Mouse (Mus musculus) neural tube, embryonic 14.5 days (tissue): Measurements from ENCODE around the gene Ajm1. TPM values are rescaled to one million over a fixed set of nuclear protein-coding genes. Genes with fewer than 3 reads are reported as not detected.

Experiments used
- ATAC-seq: fragments of 200-750 bp; cut with Nextera tagmentation; 2 replicates; pipeline ENCODE4 v1.8.0; 2017; ENCODE audit warnings: low read depth, mild to moderate bottlenecking, moderate TSS enrichment, moderate library complexity
- H3K27ac ChIP-seq: fragments of 300-500 bp; sonication (generic); 2 replicates; pipeline ENCODE4 v1.5.1; 2014; ENCODE audit warnings: low read depth, mild to moderate bottlenecking, control low read depth, low read length, moderate library complexity, mixed read lengths
- H3K27me3 ChIP-seq: fragments of 300-500 bp; sonication (generic); 2 replicates; pipeline ENCODE4 v1.6.1; 2014; ENCODE audit warnings: low read length; ENCODE audit not compliant: control insufficient read depth, insufficient read depth
- H3K36me3 ChIP-seq: fragments of 300-500 bp; sonication (generic); 2 replicates; pipeline ENCODE4 v1.6.1; 2014; ENCODE audit warnings: low read length, mixed read lengths; ENCODE audit not compliant: control insufficient read depth, insufficient read depth
- H3K4me1 ChIP-seq: fragments of 300-500 bp; sonication (generic); 2 replicates; pipeline ENCODE4 v1.6.1; 2014; ENCODE audit warnings: low read length; ENCODE audit not compliant: control insufficient read depth, insufficient read depth
- H3K4me2 ChIP-seq: fragments of 300-500 bp; sonication (generic); 2 replicates; pipeline ENCODE4 v1.6.1; 2014; ENCODE audit warnings: mild to moderate bottlenecking, low read depth, low read length, control low read depth
- H3K4me3 ChIP-seq: fragments of 300-500 bp; sonication (generic); 2 replicates; pipeline ENCODE4 v1.5.1; 2014; ENCODE audit warnings: low read depth, low read length, control low read depth, mixed read lengths
- H3K9ac ChIP-seq: fragments of 300-500 bp; sonication (generic); replicated peaks from 2 replicates; pipeline ENCODE4 v1.6.1; 2014; ENCODE audit warnings: low read depth, mild to moderate bottlenecking, control low read depth, low read length, mixed read lengths
- H3K9me3 ChIP-seq: fragments of 300-500 bp; sonication (generic); 2 replicates; pipeline ENCODE4 v1.6.1; 2016; ENCODE audit warnings: low read length; ENCODE audit not compliant: control insufficient read depth
- WGBS: fragments of 180-500 bp; shearing (Covaris S2); extraction: QIAGEN DNeasy Blood & Tissue Kit; methylation state at CpG from one replicate; pipeline ENCODE4 v1.1.7; 2014; 5-methylcytosine and 5-hydroxymethylcytosine counted together
- polyA plus RNA-seq: library from polyadenylated mRNA; unstranded; fragments of >200 nt; fragmentation: Nextera tagmentation; extraction: Ambion mirVana; gene quantifications from 2 replicates; pipeline ENCODE4 v1.2.1, GENCODE M21; 2014

Gene Ajm1
- polyA plus RNA-seq, 1 experiment from 2014 or later = 13.3 TPM

GRCm38 (mm10) chr2:25533707-25534106, 47.9 kb downstream of the Ajm1 start:
- Histone ChIP-seq H3K27me3 (no peaks in the 10 kb centered on the region), H3K4me3 (no peak overlapping the region), H3K36me3 (peaks cover 16% of the 10 kb centered on the region; the same call in 1 of the 2 replicates), H3K4me1 (no peaks in the 10 kb centered on the region), H3K4me2 (no peak overlapping the region), H3K27ac (no peak overlapping the region), H3K9me3 (no peaks in the 10 kb centered on the region), H3K9ac (no peak overlapping the region)
- 95% methylated on average over 2 of the region's 2 CpGs for WGBS
- no peak for ATAC-seq

GRCm38 (mm10) chr2:25526510-25527302, 54.9 kb downstream of the Ajm1 start:
- no peak for ATAC-seq
- H3K36me3 ChIP-seq = peaks cover 41% of the 10 kb centered on the region
- 94% methylated on average over 9 of the region's 9 CpGs for WGBS

More at GRCm38 (mm10) chr2:25526510-25527302, 54.9 kb downstream of the Ajm1 start:
- no peaks in the 10 kb centered on the region for H3K27me3 ChIP-seq
- no peak overlapping the region for H3K27ac ChIP-seq
- no peak overlapping the region for H3K4me3 ChIP-seq
- H3K4me1 ChIP-seq = no peaks in the 10 kb centered on the region
- H3K9me3 ChIP-seq = no peaks in the 10 kb centered on the region
- no peak overlapping the region for H3K4me2 ChIP-seq
- no peak overlapping the region for H3K9ac ChIP-seq

Other genes starting within 250 kb of the Ajm1 start
- 59.9 and 85.5 TPM in 2 replicates for gene Man1b1, start 249.4 kb downstream of the Ajm1 start, polyA plus RNA-seq
- gene Dpp7, start 225.4 kb downstream of the Ajm1 start, polyA plus RNA-seq = 23.9 and 27.1 TPM in 2 replicates
- 4.6 and 5.2 TPM in 2 replicates for gene Uap1l1, start 216.1 kb downstream of the Ajm1 start, polyA plus RNA-seq
- gene Sapcd2, start 209.4 kb downstream of the Ajm1 start, polyA plus RNA-seq = 6.9 and 7.8 TPM in 2 replicates
- 1.6 and 10.6 TPM in 2 replicates for gene Entpd2, start 185.9 kb downstream of the Ajm1 start, polyA plus RNA-seq
- gene Npdc1, start 182.4 kb downstream of the Ajm1 start, polyA plus RNA-seq = 397 and 496 TPM in 2 replicates
- 0.17 and 0.23 TPM in 2 replicates for gene Fut7, start 158.5 kb downstream of the Ajm1 start, polyA plus RNA-seq
- gene Abca2, start 153.1 kb downstream of the Ajm1 start, polyA plus RNA-seq = 16.2 and 17.0 TPM in 2 replicates
- 1.5 and 2.4 TPM in 2 replicates for gene Clic3, start 124.9 kb downstream of the Ajm1 start, polyA plus RNA-seq
- gene Paxx, start 120.7 kb downstream of the Ajm1 start, polyA plus RNA-seq = 94.5 and 124 TPM in 2 replicates
- 5.6 and 87.6 TPM in 2 replicates for gene Ptgds, start 111.7 kb downstream of the Ajm1 start, polyA plus RNA-seq
- gene Lcn12, start 87.8 kb downstream of the Ajm1 start, polyA plus RNA-seq = not detected in 2 replicates
- gene Fbxw5, start 81.0 kb downstream of the Ajm1 start, polyA plus RNA-seq = 124 and 137 TPM in 2 replicates
- 5.6 and 6.8 TPM in 2 replicates for gene C8g, start 80.0 kb downstream of the Ajm1 start, polyA plus RNA-seq
- gene Traf2, start 34.8 kb downstream of the Ajm1 start, polyA plus RNA-seq = 12.6 and 14.8 TPM in 2 replicates
- 373 and 390 TPM in 2 replicates for gene Edf1, start 23.9 kb downstream of the Ajm1 start, polyA plus RNA-seq
- gene Mamdc4, start 6.9 kb downstream of the Ajm1 start, polyA plus RNA-seq = 2.2 and 2.3 TPM in 2 replicates
- gene Phpt1, start 6.5 kb downstream of the Ajm1 start, polyA plus RNA-seq = 184 and 209 TPM in 2 replicates
- gene Rabl6, start 26.8 kb upstream of the Ajm1 start, polyA plus RNA-seq = 64.2 and 66.6 TPM in 2 replicates
- gene Ccdc183, start 35.9 kb upstream of the Ajm1 start, polyA plus RNA-seq = 0.33 and 0.43 TPM in 2 replicates
- gene Tmem141, start 40.2 kb upstream of the Ajm1 start, polyA plus RNA-seq = 48.5 and 55.3 TPM in 2 replicates
- gene Fcna, start 46.3 kb upstream of the Ajm1 start, polyA plus RNA-seq = 0.63 and 3.3 TPM in 2 replicates
- gene Lcn8, start 71.4 kb upstream of the Ajm1 start, polyA plus RNA-seq = not detected in 2 replicates
- not detected in 2 replicates for gene Lcn5, start 76.2 kb upstream of the Ajm1 start, polyA plus RNA-seq
- gene Lcn6, start 95.0 kb upstream of the Ajm1 start, polyA plus RNA-seq = not detected in 2 replicates
- gene Lcn10, start 101.0 kb upstream of the Ajm1 start, polyA plus RNA-seq = not detected in 2 replicates
- not detected in 2 replicates for gene Obp2a, start 118.3 kb upstream of the Ajm1 start, polyA plus RNA-seq
- gene Bmyc, start 125.0 kb upstream of the Ajm1 start, polyA plus RNA-seq = 138 and 160 TPM in 2 replicates
- not detected in 2 replicates for gene Obp2b, start 155.3 kb upstream of the Ajm1 start, polyA plus RNA-seq
- not detected in 2 replicates for gene Lcn3, start 183.8 kb upstream of the Ajm1 start, polyA plus RNA-seq
- not detected in 2 replicates for gene Lcn11, start 195.3 kb upstream of the Ajm1 start, polyA plus RNA-seq
- gene Gm13539, start 200.5 kb upstream of the Ajm1 start, polyA plus RNA-seq = not detected in 2 replicates
- not detected in 2 replicates for gene Glt6d1, start 234.1 kb upstream of the Ajm1 start, polyA plus RNA-seq
- gene Lcn9, start 241.4 kb upstream of the Ajm1 start, polyA plus RNA-seq = not detected in 2 replicates